Mouse (Mus musculus): ENCODE measurements around the gene Zfp263.
A peak's percentile ranks its signal among the peaks of the same experiment; 100 is the strongest.

DNA sequence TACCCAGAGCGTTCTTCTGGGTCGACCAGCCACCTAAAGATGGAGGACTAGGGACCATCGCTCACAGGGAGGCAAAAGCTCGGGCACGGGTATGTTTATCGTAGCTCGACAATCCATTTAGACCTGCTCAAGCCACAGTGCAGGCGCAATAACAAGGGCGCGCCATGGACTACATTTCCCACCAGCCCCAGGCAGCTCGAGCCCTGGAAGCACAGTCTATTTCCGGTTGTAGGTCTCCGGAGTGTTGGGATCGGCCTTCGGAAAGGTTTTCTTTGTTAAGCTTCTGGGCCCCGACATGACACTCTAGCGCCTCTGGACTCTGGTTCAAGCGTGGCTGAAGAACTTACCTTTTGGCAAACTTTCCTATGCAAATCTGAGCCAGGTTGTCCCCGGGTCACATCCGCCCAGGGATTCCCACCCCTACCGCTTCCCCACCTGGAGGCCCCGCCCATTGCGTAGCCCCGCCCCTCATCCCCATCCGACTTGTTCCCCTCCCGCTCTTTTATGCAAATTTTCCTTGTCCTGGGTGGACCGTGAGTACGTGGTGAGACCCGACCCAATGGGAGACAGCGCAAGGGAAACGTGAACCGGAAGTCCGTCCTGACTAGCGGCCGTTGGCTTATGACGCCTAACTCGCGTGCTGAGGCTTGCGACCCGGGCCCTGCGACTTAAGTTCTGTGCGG, at the start of gene Zfp263:
- no peak for TF ChIP-seq EP300 (IDR thresholded peaks at IDR 0.05; ENCODE audit: low read depth)
- TF ChIP-seq CTCF (IDR thresholded peaks at IDR 0.05; ENCODE audit: low read depth) = peak; percentile 6; the same call in 1 of the 2 replicates

Data from heart, postnatal 0 days (tissue).